Mouse (Mus musculus) mature B cell (primary cell): Measurements from ENCODE around the gene Luc7l.

Experiments used
- in situ Hi-C: fragments of 300-500 bp; cut with MboI; formaldehyde crosslinking; loops from 2 replicates; pipeline ENCODE4 v1.14.3; 2019

Gene Luc7l

DNA sequence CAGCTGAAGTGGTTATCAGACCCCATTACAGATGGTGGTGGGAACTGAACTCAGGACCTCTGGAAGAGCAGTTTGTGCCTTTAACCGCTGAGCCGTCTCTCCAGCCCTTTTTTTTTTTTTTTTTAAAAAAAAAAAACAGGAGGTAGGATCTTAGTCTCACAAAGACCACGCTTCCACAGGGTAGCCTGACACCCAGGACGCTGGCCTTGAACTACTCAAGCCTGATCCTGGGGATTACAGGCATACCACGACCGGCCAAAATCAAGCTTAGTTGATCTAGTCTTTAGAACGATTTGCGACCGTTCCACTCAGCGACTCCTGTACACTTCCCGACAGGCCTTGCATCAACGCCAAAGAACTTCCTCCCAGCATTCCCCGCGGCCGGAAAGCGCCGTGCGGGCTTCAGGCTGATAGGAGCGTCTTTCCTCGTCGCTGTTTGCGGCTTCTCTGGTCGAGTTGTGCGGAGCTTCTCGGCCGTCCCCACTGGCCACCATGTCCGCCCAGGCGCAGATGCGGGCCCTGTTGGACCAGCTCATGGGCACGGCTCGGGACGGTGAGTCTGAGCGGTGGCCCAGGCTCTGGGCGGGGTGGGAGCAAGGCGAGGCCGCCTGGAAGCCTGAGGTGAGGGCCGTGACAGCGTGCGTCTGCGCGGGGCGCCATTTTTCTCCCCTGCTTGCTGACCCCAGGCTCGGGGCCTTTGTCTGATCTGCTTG is at the start of gene Luc7l:
Luc7l (plus strand) TSS at position 358 of the 713 bp plus-strand sequence.
- in situ Hi-C loops = no loop called here

DNA sequence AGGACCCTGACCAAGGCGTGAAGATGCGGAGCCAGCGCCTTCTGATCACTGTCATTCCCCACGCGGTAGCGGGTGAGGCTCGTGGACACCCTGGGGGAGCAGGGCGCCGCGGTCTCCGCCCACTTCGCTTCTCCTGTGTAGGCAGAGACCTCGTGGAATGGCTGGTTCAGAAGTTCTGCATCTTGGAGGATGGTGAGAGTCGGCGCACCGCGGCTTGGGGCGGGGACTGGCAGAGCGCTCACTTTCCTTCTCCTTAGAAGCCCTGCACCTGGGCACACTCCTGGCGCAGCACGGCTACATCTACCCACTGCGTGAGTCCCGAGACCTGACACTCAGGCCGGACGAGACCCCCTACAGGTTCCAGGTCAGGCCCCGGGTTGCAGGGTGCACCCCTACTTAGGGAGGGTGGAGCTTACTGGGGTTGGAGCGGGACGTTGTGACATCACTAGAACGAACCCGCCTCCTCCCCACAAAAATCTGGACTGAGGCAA is 49.3 kb upstream of the Luc7l start:
- in situ Hi-C loops = no loop called here

DNA sequence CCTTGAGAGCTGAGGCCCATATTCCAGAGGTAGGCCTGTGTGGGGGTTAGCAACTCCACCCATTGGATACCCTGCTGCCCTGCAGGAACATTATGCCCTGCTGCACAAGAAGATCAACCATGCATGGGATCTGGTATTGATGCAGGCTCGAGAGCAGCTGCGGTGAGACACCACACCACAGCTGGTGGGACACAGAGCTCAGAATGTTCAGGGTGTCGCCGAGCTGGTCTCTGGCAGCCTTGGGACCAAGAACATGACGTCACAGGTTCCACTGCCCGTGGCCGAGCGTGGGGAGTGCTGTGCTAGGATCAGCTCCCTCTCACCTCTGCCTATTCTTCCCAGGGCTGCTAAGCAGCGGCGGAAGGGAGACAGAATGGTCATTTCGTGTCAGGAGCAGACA is 47.9 kb upstream of the Luc7l start:
- in situ Hi-C loops = no loop called here

DNA sequence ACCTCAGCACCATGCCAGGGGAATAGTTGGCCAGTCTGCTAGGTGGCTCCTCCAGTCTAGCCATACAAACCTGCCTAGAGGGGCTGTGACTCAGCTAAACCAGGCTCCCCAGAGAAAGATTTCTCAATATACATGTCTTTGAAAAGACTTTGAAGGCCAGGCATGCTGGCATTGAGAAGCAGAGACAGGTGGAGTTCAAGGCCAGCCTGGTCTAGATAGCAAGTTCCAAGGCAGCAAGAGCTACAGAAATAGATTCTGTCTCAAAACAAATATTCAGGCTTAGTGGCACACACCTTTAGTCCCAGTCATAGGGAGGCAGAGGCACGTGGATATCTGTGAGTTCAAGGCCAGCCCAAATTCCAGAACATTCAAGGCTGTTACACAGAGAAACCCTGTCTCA is 46.3 kb upstream of the Luc7l start:
- in situ Hi-C loops = no loop called here

DNA sequence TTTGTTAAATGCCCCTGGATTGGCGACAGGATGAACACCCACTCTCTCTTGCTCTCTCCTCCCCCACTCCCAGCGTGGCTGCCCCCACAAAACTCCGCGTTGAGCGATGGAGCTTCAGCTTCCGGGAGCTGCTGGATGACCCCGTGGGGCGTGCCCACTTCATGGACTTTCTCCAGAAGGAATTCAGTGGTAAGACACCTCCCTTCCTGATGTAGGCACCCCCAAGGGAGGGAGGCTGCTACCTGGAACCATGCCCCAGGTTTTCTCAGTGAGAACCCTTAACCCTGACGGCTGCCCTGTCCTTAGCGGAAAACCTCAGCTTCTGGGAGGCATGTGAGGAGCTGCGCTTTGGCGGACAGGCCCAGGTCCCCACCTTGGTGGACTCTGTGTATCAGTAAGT is 45.0 kb upstream of the Luc7l start, which contains the start of gene Arhgdig:
Arhgdig (minus strand) TSS at position 101 of the 400 bp plus-strand sequence.
- in situ Hi-C loops = no loop called here

DNA sequence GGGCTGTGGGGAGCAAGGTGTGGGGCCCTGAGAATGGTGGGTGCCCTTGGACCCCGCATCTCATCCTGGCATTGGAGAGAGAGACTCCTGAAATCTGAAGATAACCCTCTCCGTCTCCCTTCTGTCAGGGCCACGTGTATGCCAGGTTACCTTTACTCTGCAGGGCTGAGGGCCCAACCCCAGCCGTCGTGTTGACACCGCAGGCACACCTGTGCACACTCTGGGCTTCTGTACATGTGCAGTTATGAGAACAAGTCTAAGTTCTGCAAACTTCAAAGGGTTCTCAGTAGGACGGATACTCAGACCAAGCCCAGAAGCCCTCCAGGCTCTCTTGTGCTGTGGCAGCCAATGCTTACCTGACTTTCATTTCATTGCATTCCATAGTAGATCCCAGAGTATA is 40.5 kb upstream of the Luc7l start:
- in situ Hi-C loops = no loop called here

DNA sequence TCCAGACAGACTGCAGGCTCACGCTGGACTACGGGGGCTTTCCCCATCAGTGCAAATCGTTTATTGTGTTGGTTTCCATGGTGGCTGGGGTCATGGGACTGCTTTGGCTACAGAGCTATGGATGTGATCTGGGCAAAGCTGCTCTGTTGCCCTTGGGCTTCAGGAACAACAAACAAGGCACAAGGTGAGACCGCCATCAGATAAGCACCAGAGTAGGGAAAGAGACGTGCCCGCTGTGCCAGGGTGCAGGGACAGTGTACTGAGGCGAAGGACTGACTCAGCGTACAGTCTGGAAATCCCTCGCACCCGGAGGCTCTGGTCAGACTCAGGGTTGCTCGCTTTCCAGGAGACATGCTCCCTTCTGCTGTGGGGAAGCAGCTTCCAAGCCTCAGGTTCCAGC is 40.0 kb upstream of the Luc7l start:
- in situ Hi-C loops = no loop called here

DNA sequence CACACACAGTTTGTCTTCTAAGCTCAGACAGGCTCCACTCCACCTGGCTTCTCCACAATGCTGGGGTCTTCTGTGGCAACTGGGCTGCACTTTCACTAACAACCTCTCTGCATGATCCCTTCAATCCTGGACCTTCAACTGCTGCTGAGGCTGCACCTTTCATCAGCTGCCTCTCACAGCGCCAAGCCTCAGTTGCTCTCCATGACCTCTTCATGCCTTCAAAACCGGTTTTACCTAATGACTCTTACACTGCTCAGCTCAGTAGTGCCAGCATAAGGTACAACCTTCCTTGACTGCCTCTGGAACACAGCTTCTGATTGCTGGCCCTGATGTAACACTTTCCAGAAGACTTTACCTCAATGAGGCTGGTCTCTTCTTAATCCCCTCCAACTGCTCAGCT is 31.2 kb upstream of the Luc7l start:
- in situ Hi-C loops = no loop called here

DNA sequence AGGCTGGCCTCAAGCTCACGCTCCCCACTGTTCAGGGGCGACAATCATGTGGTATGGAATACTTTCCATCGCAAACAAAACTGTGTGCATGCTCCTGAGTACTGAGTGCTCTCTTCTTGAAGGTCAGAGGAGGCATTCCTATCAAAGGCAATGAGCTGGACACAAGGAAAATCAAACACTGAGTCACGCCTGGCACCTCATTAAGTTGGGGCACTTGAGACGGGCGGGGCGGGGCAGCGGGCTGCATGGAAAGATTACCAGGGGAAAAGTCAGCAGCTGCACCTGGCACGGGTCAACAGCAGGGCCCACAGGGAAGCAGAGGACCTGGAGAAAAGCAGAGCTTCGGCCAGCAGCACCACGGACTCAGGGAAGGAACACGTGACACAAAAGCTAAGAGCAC is 27.5 kb upstream of the Luc7l start:
- in situ Hi-C loops = no loop called here

DNA sequence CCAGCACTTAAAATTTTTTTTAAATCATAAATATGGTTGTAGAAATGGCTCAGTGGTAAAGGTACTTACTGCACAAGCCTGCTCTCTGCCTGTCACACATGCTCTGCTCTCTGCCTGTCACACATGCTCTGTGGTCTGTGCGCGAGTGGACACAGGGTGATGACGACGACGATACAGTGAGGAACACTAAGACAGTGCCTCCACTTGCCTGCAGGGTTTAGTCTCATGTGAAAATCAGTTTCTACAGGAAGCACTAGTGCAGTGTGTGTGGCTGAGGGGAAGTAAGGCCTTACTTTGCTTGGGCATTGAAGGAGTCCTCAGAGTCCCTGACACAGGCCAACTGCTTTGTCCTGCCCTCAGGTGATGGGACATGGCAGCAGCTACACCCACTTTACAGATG is 22.9 kb upstream of the Luc7l start:
- in situ Hi-C loops = no loop called here

DNA sequence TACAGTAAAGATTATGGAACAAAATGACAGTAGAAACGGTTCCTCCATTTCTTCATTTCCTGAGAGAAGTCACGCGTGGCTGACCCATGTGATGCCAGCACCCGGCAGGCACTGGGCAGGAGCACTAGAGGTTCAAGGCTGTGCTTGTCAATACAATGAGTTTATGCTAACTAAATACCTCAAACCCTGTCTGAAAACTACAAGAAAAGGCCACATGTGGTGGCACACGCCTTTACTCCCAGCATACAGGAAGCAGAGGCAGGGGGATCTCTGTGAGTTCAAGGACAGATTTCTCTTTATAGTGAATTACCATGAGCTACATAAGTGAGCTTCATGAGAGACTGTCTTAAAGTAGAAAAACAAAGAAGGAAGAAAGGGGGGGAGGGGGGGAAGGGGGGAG is 21.5 kb upstream of the Luc7l start:
- in situ Hi-C loops = no loop called here

DNA sequence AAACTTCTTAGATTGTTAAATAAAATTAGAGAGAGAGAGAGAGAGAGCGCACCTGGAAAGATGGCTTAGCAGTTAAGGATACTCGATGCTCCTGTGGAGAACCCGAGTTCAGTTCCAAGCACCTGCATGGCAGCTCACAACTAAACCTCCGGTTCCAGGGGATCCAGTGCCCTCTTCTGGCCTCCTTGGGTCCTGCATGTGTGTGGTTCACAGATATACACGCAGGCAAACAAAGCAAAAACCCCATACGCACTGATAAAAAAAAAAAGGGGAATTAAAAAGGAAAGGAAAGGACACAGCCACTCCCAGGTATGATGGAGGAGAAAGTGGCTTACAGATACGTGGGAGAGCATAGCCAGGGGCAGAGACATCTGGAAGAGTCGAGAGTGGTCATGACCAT is 19.8 kb upstream of the Luc7l start:
- in situ Hi-C loops = no loop called here

DNA sequence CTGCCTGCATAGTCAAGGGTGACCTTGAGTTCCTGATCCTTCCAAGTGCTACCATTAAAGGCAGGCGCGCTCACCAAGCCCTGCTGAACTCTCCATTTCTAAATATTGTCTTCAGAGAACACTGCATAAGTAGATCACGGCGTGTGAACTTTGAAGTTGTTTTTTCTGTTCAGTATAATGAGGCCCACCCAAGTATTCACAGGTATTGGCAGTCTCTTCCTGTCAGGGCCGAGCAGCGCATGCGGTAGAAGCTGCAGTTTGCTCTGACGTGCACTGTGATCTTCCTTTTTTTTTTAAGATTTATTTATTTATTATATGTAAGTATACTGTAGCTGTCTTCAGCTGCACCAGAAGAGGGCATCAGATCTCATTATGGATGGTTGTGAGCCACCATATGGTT is 18.3 kb upstream of the Luc7l start:
- in situ Hi-C loops = no loop called here

DNA sequence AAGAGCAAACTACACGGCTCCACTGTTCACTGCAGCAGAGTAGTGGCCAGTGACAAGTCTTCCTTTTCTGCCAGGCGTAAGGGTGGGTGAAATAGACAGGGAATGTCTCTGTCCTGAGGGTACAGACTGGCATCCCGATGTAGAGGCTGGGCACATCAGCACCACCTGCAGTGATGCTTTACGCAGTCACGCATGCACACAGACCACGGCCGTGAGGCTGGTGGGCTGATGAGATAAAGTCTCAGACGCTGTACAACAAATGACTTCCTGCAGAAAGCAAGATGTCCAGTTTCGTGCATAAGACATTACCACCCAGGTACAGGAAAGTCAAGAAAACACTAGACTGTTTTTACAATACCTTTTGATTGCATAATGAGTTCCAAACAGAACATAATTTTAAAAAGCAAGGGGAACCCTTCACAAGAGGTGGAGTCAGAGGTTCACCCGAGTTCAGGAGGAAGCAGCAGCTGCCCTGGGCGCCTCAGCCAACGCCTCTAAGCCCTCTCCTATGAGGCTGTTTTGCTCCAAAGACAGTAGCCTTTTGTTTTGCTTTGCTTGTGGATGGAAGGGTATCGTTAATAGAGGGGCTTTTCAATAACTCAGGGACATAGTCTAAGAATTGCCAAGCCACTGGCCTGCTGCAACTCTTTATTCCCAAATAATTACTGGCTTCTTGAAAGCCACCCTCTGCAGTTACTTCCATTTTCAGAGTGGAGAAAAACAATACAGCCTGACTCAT is 17.4 kb upstream of the Luc7l start:
- in situ Hi-C loops = no loop called here

DNA sequence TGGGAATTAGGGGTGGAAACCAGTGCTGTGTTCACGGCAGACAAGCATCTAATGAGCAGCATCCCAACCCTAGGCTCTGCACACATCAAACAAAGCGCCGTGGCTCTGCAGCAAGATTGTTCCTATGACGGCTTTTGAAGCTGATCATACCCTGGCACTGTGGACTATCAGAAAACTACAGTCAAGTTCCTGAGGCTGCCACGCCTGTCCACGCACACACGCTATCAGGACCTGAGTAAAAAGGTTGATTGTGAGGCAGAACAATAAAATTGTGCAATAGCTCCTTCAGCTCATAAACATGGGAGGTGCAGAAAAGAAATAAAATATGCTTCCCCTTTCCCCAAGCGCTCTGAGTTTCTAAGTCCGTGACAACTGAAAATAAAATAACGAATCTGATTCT is 15.0 kb upstream of the Luc7l start:
- in situ Hi-C loops = no loop called here

DNA sequence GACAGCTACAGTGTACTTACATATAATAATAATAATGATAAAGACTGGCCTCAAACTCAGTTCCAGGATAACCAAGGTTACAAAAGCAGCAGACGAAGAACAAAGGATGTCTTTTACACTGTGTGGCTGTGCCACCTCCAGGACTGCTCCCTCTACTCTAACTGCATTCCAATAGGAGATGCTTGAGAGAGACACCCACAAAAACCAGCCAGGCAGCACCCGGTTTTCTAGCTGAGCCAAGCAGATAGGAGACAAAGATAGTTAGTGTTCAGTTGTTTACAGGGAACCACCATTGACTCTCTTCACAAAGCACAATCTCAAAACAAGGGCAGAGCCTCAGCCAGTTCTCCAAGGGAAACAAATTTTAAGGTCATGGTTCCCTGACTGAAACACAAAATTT is 13.1 kb upstream of the Luc7l start:
- in situ Hi-C loops = no loop called here

DNA sequence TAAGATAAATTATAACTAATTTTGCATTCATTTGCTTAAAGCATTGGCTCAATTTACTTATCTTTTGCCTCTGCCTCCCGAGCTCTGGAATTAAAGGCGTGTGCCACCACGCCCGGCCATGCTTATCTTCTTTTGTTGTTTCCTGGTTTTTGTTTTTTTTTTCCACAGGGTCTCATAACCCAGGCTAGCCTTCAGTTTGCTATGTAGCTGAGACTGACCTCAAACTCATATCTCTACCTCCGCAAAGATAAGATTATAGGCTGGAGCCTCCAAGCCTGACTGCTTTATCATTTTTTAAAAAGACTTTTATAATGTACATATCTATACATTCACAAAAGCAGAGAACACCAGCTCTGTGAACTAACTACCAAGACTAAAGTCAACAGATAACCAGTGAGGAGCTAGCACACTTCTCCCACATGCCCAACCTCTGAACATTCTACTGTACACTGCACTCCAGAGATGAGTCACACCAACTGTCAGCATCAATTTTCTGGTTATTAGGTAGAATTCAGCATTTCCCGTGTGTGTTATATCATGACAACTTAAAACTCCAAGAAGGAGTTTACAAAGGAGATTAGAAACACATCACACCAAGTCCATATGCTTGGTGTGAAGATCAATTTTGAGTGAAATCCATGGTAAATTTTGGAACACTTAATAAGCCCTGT is 12.4 kb upstream of the Luc7l start:
- in situ Hi-C loops = no loop called here

DNA sequence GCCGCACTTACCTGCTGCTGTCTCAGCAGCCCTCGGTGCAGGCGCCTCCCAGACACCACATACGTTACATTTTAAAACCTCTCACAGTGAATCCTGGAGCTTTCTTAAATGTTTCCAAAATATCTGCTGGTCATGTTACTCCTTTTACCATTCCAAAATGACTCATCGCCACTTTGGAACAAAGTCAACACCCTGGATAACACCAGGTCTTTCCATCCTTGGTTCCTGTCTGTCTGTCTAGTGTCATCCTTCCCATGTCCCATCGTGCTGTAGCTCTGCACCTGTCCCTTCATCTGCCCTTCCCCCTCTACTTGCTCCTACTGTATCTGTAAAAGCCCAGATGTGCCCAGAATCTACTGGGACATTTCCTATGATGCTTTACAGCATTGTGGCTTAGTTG is 11.7 kb upstream of the Luc7l start:
- in situ Hi-C loops = no loop called here

DNA sequence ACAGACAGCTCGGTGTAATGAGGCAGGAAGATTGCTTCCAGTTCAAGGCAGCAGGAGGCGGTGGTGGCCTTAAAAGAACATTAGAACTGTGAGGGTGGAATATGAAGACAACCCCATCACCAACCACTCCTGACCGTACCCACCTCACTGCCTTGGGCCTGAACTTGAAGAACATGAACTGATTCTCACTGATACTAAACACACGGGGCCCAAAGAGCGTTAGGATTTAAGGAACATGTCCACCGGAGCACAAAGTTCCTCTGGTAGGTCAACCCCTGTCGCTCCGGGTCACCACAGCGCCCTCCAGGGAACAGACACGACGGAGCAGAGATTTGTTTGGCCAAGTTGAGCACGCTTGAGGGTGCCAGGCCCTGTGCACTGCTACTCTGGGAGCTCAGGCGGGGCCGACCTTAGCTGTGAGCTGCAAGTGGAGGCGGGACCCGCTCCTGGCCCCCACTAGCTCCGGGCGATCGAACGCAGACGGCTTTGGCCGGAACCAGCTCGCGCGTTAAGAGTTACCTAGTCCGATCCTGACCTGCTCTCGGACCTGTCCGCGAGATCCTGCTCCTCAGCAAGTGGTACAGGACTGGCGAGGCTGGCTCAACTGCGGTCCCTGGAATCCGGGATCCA is 9.1 kb upstream of the Luc7l start:
- in situ Hi-C loops = no loop called here

DNA sequence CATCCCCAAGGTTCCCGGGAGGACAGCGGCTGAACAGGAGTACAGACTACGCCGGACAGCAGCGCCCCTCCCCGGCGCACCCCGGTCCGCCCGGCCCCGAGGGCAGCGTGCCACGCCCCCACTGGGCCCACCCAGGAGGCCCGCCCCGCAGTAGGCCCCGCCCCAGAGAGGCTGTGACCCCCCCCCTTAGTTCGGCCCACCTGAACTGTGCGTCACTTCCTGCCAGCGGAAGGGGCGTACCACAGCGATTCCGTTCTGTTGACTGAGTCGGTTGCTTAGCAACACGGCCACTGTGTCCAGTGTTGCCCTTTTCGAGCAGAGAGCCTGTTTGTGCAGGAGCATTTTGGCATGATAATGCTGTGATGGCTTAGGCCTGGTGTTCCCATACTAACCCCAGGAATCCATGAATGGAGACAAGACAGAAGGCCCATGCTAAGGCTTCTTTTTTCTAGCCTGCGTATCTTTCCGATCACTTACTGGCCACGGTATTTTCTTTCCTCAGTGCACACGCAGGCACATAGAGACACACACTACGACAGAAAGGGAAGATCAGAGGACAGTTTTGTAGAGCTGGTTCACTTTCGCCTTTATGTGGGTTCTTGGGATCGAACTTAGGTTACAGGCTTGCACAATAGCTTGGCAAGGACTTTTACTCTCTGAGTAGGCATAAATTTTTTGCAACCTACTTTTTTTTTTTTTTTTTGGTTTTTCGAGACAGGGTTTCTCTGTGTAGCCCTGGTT is 8.4 kb upstream of the Luc7l start, which contains the start of gene Fam234a:
Fam234a (minus strand) TSS at position 142 of the 741 bp plus-strand sequence.
- in situ Hi-C loops = no loop called here

DNA sequence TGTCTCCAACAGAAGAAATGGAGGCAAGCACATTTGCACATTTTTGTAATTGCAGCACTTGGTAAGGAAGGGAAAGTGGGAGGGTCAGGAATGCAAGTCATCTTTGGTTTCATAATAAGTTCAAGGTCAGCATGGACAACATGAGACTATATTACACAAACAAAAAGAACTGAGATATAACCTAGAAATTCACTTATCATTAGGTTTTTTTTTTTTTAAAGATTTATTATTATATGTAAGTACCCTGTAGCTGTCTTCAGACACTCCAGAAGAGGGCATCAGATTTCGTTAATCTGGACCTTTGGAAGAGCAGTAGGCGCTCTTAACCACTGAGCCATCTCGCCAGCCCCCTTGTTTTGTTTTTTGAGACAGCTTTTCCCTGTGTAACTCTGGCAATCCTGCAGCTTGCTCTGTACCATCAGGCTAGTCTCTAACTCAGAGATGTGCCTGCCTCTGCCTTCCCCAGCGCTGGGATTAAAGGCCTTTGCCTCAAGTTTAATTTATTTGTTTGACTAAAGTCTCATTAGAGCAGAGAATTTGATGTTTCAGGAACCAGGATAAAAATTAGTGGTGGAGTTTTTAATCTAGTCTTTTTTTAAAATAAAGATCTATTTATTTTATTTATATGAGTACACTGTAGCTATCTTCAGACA is 684 bp upstream of the Luc7l start:
- in situ Hi-C loops = no loop called here
